Mouse (Mus musculus) effector memory CD4-positive, alpha-beta T cell, adult 7 months (primary cell): ENCODE results near the gene Vmn1r219. TPM values are rescaled to one million over a fixed set of nuclear protein-coding genes. Genes with fewer than 3 reads are reported as not detected.

Experiments
- polyA plus RNA-seq: library from polyadenylated mRNA; unstranded; fragments of 100-300 nt; shearing (Covaris generic); gene quantifications from one replicate; pipeline ENCODE4 v1.2.1, GENCODE M21; 2017

Gene Vmn1r219
- not detected for polyA plus RNA-seq

GRCm38 (mm10) chr13:23159012-23159411, at the start of gene Vmn1r219:
Vmn1r219 (plus strand) TSS chr13:23159312.

GRCm38 (mm10) chr13:23118126-23118525, 41.0 kb upstream of the Vmn1r219 start, which contains the start of gene Vmn1r217:
Vmn1r217 (minus strand) TSS chr13:23118226.

DNA sequence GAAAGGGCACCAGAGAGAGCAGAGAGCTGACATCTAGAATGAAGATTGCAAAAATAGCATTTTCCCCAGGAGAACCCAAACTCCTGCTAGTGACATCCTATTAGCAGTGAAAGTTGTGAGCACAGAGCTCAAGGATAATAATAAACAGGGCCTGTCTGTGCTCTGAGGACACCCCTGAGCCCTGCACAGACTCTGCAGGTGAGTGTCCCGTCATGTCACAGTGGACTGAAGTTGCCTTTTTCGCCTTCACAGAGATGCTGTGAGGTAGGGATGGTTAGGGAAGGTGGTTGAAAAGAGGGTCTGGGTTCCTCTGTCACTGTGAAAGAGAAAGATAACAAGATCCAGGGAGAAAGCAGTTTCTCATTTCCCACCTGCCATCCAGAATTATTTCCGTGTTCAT, 26.0 kb upstream of the Vmn1r219 start, which contains the start of gene Vmn1r218:
Gene Vmn1r218, plus strand, starts transcription at position 57 of the 400 bp plus-strand sequence.

DNA sequence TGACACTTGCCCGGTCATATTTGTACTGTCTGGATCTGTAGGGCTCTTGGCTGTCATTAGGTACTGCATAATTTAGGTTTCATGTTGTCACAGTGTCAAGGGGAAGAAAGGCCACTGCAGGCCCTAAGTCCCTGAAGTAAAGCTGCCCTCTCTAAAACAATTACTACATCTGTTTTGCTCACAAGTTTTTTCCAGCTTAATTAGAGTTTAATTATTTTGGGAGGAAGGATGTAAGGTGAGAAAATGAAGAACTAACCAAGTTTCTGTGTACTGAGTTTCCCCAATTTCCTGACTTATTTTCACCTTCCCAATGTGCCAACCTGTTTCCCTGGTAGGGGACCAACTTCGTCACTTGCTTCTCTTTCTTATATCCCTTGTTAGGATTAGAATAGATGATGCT, 28.8 kb downstream of the Vmn1r219 start, which contains the start of gene Vmn1r220:
Gene Vmn1r220, minus strand, starts transcription at position 101 of the 400 bp plus-strand sequence.

DNA sequence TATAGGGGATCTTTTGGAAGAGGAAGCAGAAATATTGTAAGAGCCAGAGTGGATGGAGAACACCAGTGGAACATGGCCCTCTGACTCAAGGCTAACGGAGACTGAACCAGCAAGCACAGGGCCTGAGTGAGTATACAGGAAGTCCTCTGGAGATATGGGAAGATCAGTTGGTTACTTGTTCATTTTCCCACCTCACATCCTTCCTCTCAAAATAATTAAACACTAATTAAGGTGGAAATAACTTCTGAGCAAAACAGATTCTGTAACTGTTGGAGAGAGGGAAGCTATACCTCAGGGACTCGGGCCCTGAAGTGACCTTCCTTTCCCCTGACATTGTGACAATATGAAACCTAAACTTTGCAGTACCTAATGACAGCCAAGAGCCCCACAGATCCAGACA, 54.7 kb downstream of the Vmn1r219 start, which contains the start of gene Vmn1r221:
Gene Vmn1r221, plus strand, starts transcription at position 301 of the 400 bp plus-strand sequence.

Other genes with a start within 250 kb of the Vmn1r219 start
- not detected for gene Vmn1r213, start 151.7 kb upstream of the Vmn1r219 start, polyA plus RNA-seq
- 0.29 TPM for gene Vmn1r214, start 128.9 kb upstream of the Vmn1r219 start, polyA plus RNA-seq
- gene Vmn1r215, start 91.3 kb upstream of the Vmn1r219 start, polyA plus RNA-seq, result not detected
- 0.07 TPM for gene Vmn1r217, start 41.1 kb upstream of the Vmn1r219 start, polyA plus RNA-seq
- 0.10 TPM for gene Vmn1r218, start 26.2 kb upstream of the Vmn1r219 start, polyA plus RNA-seq
- gene Vmn1r220, start 28.7 kb downstream of the Vmn1r219 start, polyA plus RNA-seq, result not detected
- 0.09 TPM for gene Vmn1r221, start 54.8 kb downstream of the Vmn1r219 start, polyA plus RNA-seq
- gene Vmn1r222, start 76.6 kb downstream of the Vmn1r219 start, polyA plus RNA-seq, result not detected
- gene Vmn1r223, start 87.8 kb downstream of the Vmn1r219 start, polyA plus RNA-seq, result 0.10 TPM
- 9.8 TPM for gene Zfp322a, start 209.9 kb downstream of the Vmn1r219 start, polyA plus RNA-seq